Mouse (Mus musculus): ENCODE data around the gene Arhgap28. TPM values are rescaled to one million over a fixed set of nuclear protein-coding genes. Genes with fewer than 3 reads are reported as not detected.
A peak's percentile ranks its signal among the peaks of the same experiment; 100 is the strongest.

Gene Arhgap28
- total RNA-seq (2014; fragmentation: Nextera tagmentation): 0.90 and 2.1 TPM in 2 replicates
- 1.0 and 1.8 TPM in 2 replicates for total RNA-seq (2017)

DNA sequence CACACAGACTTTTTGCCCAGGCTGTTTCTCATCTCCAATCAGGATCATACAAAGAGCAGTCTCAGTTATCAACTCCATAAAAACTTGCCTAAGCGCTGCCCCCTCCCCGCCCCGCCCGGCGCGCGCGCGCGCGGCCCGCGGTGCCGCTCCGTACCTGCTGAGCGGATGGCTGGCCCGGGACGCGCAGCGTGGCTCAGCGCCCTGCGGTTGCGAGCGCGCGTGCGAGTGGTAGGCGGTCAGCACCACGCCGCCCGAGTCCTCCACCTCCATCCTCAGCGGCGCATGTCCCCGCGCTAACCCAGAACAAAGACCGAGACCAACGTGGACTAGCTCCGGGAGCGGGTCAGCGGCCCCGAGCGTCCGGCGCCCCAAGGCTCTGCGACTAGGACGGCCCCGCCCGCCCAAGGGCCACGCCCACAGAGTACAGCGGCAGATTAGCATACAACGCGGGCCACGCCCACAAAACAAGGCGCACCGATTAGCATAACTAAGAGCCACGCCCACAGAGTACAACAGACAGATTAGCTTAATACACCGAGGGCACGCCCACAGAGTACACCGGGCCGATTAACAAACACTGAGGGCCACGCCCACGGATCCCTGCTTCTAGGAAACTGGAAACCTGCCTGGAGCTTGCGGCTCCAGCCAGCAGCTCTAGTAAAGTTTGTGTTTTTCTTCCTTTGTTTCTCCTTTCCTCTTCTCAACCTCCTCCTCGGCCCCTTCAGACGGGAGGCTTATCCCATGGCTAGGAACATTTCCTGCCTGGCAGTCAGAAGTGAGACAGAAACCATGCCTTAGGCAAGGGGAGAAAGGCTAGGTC lies at the start of gene Arhgap28:
Arhgap28 (minus strand) TSS at position 380 of the 820 bp plus-strand sequence.
- ATAC-seq (replicated peaks; ENCODE audit: poor library complexity, severe bottlenecking): peak; percentile 89

DNA sequence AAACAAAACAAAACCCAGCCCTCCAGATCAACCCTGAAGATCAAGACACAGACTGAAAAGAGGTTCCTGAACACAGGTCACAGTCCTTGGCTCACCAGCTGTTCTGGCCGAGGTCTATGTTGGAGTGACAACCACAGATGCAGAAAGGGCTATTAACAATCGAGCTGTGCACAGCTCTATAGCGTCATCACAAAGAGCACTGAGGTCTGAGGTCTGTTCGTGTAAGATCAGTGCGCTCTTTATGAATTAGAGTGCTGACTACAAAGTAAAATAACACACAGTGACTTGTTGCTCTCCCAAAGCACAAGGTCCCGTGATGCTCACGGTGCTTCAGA lies 42.4 kb upstream of the Arhgap28 start:
- ATAC-seq (replicated peaks; ENCODE audit: poor library complexity, severe bottlenecking): no peak

DNA sequence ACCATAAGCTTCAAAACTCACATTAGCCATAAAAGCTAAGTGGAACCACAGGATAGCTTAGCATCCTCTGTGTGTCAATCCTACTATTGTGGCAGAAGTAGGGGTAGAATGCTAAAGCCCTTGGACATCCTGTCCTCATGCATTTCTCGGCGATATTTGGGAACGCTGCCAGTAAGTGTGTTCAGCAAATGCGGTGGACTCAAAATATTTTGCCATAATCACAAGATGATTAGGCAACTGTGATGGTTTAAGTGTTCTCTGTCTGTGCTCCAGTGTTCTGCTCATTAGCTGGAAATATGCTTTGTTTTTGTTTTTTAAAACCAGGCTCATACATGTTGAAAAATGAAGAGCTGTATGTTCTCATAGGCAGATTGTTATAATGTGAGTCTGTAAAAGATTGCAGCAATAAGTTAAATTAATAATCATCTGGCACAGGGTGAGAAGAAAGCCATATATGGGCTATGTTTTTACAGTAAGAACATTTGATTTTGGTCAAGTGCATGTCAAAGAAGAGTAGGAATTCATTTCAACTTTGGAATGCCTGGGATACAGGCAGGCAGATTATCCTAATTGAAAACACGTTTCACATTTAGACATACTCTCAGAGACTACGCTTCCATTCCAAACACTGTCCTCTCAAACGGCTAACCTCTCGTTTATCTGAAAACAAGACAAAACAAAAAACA lies 41.9 kb upstream of the Arhgap28 start:
- peak; percentile 41 for ATAC-seq (replicated peaks; ENCODE audit: poor library complexity, severe bottlenecking)

DNA sequence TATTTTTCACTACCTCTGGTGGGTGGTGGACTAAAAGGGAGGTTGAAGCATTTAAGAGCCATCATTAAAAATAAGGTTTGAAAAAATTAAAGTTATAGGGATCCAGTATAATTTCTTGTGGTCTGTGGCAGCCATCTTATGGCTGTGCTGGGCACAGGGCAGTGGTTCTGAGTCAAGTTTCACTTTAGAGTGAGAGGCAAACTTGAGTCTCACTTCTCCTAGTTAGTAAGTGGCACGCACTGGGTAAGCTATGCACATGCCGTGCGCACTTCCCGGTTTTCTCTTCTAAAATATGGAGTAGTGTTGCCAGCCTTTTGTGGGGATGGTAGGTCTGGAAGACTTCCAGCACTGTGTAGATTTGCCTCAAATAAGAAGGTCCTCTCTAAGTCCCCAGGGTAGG lies 38.5 kb upstream of the Arhgap28 start:
- peak; percentile 74 for ATAC-seq (replicated peaks; ENCODE audit: poor library complexity, severe bottlenecking)

DNA sequence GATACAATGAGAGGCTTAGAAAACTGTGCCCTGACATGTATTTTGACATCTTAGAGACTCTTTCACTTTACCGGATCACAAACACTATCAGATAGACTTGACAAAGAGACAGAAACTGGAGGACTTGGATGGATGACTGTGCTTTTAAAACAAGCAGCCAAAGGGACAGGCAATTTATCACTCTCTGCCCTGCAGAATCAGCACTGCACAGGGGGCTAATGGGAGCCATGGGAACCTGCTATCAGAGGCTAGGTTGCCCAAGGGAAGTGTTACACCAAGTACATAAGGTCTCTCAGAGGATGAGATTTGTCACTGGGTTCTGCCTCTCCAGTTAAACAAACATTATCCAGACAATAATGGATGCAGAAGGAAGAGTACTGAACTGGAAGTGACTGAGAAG lies 33.1 kb upstream of the Arhgap28 start:
- ATAC-seq (replicated peaks; ENCODE audit: poor library complexity, severe bottlenecking): no peak

DNA sequence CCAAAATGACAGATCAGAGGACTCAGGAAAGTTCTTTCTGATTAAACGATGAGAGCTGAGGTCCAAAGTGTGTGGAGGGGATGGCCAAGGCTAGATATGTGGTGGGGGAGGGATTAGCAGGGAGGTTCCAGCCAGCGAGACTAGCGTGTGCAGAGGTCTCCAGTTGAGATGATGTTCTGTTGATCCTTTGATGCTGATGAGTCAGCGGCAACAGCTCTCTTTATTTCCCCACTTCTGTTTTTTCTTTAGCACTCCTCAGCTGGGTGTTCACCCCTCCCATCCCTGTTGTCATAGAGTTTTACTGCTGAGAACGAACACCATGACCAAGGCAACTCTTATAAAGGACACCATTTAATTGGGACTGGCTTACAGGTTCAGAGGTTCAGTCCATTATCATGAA lies 25.6 kb upstream of the Arhgap28 start:
- peak; percentile 89 for ATAC-seq (replicated peaks; ENCODE audit: poor library complexity, severe bottlenecking)

DNA sequence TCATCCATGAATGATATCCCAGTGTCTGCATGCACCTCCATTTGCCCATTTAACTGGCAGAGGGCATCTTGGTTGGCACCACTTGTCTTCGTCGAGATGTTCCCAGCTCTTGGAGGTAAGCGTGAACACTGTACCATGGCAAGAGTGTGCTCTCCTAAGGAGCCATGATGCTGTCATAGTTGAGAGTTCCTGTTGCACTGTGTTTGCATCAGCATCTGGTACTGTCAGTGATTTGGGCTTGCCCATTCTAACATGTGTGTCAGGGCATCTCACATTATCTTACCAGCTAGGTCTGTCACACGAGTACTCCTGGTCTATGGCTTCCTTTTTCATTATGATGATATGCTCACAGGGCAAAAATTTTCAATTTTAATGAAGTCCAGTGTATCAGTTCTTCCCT lies 24.6 kb upstream of the Arhgap28 start:
- no peak for ATAC-seq (replicated peaks; ENCODE audit: poor library complexity, severe bottlenecking)

DNA sequence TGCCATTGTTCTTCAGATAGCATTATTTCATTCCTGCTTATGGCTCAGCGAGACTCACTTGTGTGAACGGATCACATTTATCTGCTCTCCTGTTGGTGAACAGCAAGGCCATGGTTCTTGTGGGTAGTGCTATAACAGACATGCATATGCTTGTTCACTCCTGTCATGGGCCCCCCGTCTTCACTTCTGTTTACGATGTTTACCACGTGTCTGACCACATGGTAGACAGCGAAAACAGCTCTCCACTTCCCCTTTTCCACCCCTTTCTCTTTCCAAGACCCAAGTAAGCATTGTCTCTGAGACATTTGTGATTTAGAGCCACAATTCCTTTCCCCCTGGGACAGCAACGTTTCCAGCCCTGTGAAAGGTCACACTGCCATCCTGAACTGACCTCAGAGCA lies 20.4 kb upstream of the Arhgap28 start:
- peak; percentile 97 for ATAC-seq (replicated peaks; ENCODE audit: poor library complexity, severe bottlenecking)

DNA sequence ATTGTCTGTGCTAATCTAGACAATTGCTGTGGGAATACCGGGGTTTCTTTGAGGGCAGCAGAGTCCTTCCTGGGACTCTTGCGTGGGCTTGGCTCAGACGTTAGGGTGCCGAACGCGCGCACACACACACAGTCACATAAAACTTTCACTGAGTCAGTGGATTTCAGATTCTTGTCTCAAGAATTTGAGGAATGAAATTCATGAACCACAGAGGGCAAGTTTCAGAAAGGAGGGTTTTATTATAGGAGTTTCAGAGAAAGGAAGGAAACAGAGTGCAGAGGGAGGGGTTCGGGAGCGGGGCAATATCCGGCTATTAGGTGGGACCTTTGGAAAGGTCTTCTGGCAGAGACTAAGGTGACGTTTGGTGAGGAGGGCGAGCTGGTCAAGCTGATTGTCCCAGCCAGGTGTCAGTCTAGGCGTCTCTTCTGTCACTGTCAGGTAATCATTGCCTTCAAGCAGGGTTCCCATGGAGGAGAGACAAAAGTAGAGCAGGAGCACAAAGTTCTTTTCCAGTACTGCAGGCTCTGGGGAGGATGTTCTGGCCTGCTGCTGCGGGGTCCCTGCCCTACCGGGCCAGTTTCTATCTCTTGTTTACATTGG lies 15.6 kb upstream of the Arhgap28 start:
- ATAC-seq (replicated peaks; ENCODE audit: poor library complexity, severe bottlenecking): no peak

DNA sequence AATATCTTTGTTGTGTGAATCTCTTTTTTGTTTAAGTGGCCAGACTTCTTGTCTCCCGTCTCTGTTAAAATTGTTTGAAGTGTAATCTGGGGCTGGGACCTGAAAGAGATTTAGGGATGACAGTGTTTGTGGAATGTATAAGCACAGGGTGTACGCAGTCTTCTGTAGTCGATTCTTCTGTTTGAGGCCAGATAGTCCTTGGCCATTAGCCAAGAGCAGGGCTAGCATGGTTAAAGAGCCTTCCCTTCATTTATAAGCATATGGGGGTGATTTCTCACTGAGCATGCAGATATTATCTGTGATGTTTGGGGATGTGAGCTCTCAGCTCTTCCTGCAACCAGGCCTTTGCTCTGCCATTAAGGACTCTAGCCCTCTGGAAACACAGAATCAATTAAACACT lies 13.2 kb upstream of the Arhgap28 start:
- no peak for ATAC-seq (replicated peaks; ENCODE audit: poor library complexity, severe bottlenecking)

DNA sequence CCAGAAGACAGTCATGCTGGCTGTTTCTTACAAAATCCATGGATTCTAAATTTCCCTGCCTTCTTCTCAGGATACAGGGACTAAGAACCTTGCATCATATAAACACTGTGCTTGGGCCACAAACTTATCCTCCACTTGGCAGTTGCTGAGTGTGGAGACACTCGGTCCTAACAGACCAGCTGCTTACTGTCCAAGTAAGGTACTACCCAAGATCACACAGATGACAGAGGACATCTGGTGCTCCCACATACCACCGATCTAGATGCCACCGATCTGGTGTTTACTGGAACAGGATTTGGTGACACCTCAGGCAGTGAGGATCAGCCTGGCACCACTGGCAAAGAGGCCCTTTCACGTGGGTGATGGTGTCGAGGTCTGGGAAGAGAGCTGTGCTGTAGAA lies 7.7 kb upstream of the Arhgap28 start:
- ATAC-seq (replicated peaks; ENCODE audit: poor library complexity, severe bottlenecking): no peak

DNA sequence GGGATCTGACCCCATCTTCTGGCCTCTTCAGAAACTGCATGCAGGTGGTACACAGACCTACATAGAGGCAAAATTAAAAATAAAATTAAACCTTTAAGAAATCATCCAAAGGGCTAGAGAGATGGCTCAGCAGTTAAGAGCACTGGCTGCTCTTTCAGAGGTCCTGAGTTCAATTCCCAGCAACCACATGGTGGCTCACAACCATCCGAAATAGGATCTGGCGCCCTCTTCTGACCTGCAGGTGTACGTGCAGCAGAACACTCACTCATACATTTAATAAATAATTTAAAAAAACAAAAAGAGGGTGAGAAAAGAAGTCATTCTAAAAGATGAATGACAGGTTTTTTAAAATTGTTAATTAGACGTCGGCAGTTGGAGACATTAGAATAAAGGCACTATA lies 6.1 kb upstream of the Arhgap28 start:
- ATAC-seq (replicated peaks; ENCODE audit: poor library complexity, severe bottlenecking): no peak

DNA sequence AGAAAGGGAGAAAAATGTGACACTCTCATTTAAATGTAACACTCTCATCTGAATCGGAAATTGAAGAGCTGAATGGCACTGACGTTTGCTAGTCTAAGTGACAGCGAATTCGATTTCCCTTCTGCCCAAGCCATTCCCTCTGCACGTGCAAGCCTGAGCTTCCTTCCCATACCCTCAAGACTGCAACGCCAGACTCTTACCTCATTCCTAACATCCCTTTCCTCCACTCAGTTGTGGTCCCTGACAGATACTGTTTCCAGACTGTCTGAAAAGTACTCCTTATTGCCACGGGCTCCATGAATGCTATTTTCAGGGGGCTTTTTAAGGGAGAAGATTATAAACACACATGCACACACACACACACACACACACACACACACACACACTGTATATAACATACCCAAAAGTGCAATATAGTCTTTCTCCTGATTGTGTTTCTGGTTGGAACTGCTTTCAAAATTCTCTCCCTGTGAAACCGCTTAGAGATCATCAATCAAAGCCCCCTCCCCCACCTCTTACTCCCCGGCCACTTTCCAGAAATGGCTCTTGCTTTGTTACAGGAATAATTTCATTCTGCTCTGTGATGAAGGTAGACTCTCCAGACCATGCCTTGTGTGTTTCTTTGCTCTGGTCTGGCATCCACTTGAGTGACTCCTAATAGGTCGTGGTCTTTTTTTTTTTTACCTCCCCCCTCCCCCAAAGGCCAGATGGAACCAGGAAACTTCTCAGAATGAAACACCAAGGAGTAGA lies 836 bp upstream of the Arhgap28 start:
- peak; percentile 64 for ATAC-seq (replicated peaks; ENCODE audit: poor library complexity, severe bottlenecking)

DNA sequence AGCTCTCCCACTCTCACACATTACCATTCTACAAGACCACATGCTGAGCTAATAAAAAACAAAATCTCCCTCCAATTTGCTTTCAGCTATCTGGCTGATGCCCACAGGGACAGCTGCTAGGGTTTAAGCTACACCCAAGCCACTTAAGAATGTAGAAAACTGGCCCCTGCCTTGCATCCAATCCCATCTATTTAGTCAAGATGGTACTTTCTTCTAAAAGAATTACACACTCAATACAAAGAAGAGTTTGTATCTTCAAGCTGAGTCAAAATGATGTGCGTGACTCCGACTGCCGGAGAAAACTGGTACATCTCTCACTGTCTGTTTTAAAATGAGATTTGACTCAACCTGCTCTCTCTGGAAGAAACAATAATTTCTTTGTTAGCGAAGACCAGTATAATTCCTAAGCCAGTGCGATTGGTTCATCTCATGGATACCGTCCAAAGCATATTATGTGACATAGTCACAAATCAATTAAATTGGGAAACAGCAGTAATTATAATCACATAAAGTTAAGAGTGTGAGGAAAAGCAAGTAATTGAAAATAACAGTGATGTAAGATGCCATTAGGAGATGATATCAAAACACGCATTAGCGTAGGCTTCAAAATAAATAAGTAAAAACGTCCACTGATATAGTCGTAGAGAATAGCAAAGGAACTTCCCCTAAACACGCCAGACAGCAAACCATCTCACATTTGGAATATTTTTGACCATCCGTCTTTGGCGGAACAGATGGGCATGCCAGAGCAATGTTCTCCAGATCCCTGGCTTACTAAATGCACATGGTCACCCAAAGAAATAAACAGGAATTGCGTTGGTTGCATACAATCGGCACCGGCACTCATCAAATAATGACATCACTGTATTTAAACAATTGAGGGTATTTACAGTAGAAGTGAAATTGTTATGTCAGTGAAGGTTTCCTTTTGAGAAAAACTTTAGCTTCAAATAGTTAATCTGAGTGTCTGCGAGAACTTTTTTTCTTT lies 1.0 kb downstream of the Arhgap28 start:
- ATAC-seq (replicated peaks; ENCODE audit: poor library complexity, severe bottlenecking): no peak

DNA sequence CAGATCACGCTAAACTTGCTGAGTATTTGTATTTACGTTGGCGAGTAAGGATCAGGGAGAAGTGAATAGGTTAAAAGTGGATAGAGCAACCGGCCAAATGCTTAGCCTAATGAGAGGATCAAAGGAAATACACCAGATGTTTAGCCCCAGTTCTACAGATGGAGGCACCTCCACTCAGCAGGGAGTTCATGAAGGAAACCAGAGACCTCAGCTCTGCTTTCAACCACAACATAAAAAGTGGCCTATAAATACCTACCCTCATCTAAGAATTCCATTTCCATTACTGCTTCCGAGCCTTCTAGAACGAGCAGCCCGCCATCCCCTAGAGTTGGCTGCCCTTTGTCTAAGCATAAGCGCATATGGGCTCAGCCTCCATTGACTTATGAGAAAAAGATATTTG lies 4.1 kb downstream of the Arhgap28 start:
- ATAC-seq (replicated peaks; ENCODE audit: poor library complexity, severe bottlenecking): no peak

DNA sequence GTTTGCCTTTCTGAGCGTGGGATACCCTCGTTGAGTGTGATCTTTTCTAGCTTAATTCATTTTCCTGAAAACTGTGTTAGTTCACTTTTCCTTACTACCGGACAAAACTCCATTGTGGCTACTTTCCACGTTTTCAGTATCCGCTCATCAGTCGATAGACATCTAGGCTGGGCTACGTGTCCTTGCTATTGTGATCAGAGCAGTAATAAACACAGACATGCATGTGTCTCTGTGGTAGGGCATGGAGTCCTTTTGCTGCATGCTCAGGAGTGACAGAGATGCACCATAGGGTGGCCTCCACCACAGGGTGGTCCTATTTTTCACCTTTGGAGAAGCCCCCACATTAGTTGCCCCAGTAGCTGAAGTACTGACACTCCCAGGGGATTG lies 7.2 kb downstream of the Arhgap28 start:
- no peak for ATAC-seq (replicated peaks; ENCODE audit: poor library complexity, severe bottlenecking)

DNA sequence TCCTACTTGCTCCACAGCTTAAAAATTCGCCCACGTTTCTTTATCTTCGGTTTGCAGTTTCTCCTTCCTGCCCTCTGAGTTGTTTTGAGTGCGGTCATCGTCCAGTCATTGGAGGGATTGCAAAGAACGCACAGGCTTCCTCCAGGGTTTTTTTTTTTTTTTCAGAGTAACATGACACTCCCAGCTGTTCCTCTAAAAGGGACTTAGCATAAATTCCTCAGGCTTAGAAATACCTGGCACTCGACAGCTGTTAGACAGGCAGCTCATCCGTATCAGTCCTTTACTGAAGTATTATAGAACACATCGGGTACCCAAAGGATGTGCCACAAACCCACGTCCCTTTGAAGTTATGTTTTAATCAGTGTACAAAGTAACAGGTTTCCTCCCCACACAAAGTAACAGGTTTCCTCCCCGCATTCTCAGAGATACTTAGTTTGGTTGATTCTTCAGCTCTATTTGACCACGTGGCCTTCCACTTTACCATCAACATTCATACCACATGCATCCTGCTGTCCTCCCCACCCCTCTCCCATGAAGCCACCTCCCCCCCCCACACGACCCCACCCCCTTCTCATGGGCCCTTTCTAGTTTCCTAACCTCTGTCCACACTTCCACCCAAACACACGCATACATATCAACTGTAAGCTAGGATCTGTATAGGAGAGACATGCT lies 7.7 kb downstream of the Arhgap28 start:
- ATAC-seq (replicated peaks; ENCODE audit: poor library complexity, severe bottlenecking): peak; percentile 84

DNA sequence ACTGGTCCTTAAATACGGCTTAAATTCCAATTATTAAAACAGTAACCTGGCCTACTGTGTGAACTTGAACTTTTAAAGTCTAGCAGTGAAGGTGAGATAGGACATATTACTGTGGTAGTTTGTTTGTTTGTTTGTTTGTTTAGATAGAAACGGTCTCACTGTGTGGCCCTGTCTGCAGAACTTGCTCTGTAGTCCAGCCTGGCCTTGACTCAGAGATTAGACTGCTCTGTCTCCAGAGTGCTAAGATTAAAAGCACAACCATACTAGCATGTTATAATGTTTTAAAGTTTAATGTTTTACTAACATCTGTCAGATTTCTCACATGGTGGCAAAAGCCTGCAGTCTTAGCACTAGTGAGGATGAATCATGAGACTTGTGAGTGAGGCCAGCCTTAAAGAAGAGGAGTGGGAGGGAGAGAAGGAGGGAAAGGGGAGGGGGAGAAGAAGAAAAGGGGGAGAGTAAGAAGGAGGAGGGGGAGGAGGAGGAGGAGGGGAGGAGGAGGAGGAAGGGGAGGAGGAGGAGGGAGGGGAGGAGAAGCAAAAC lies 8.6 kb downstream of the Arhgap28 start:
- ATAC-seq (replicated peaks; ENCODE audit: poor library complexity, severe bottlenecking): no peak

DNA sequence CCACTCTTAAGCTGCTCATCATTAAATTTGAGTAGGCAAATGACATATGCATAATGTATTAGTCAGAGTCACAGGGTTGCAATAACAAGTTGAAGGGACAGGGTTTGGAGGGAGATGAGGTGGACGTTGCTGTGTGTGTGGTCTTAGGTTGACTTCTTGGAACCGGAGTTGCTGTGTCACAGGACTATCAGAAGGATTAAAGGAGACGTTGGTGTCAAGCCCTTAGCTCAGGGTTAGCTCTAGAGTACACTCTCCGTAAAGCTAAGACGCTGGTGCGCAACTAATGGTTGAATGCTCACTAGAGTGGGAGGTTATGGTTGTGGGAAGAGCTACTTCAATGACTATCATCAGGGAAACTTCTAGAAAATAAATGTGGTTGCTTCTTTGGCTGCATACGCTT lies 9.1 kb downstream of the Arhgap28 start:
- no peak for ATAC-seq (replicated peaks; ENCODE audit: poor library complexity, severe bottlenecking)

All from granulocyte monocyte progenitor cell, adult 5-6 weeks (primary cell).